Mouse (Mus musculus): ENCODE data around the gene Trappc11.

Gene Trappc11

GRCm38 (mm10) chr8:47533344-47534125 is at the start of gene Trappc11, which contains the start of gene Rwdd4a:
Gene Trappc11, minus strand, starts transcription at chr8:47533470.
Gene Rwdd4a, plus strand, starts transcription at chr8:47533664.
- peak; percentile 94 to 96 for DNase-seq (ENCODE audit: low spot score in 2 of 2)

GRCm38 (mm10) chr8:47581454-47581853 is 48.2 kb upstream of the Trappc11 start:
- no peak for DNase-seq (ENCODE audit: low spot score in 2 of 2)

DNA sequence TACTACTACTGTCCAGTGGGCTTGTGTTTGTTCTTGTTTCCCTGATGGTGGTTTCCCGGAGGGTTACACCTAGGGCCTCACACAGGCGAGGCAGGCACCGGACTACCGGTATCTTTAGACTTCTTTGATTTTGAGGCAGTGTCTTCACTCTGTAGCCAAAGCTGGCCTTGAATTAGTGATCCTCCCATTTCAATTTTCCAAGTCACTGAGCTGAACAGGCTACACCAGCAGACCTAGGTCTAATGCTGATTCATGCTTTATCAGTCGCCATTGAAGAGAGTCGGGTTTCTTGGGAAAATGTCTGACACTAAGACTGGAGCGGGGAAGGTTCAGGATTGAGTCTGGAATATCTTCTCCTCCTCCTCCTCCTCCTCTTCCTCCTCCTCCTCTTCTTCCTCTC is 40.2 kb upstream of the Trappc11 start:
- DNase-seq (ENCODE audit: low spot score in 2 of 2), result no peak

DNA sequence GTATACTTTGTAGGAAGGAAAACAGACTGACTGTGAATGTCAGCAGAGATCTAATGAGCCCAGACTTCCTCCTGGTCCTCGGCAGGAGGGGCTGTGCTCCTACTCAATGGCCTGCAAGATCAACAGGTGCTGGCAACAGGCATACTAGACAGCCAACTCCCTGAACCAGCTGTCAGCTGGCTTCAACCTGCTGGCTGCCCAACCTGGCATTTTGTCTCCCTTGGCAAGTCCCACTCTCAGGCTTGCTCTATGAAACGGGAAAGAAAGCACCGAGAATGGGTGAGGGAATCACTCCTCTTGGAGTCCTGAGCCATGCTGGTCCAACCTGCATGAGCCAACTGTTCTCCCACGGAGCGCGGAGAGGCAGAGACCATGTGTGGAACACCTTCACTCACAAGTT is 36.9 kb upstream of the Trappc11 start:
- no peak for DNase-seq (ENCODE audit: low spot score in 2 of 2)

GRCm38 (mm10) chr8:47568098-47568497 is 34.8 kb upstream of the Trappc11 start:
- no peak for DNase-seq (ENCODE audit: low spot score in 2 of 2)

DNA sequence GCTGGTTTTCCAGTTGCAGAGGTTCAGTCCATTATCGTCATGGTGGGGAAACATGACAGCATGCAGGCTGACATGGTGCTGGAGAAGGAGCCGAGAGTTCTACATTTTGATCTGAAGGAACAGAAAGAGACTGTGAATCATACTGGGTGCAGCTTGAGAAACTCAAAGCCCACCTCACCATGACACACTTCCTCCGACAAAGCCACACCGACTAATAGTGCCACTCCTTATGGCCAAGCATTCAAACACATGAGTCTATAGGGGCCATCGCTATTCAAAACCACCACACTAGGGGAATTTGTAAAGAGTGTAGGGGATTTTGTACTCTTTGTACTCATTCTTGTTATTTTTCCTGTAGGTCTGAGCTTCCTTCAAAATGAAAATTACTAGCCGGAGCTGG is 33.3 kb upstream of the Trappc11 start:
- no peak for DNase-seq (ENCODE audit: low spot score in 2 of 2)

GRCm38 (mm10) chr8:47560801-47561200 is 27.5 kb upstream of the Trappc11 start:
- no peak for DNase-seq (ENCODE audit: low spot score in 2 of 2)

DNA sequence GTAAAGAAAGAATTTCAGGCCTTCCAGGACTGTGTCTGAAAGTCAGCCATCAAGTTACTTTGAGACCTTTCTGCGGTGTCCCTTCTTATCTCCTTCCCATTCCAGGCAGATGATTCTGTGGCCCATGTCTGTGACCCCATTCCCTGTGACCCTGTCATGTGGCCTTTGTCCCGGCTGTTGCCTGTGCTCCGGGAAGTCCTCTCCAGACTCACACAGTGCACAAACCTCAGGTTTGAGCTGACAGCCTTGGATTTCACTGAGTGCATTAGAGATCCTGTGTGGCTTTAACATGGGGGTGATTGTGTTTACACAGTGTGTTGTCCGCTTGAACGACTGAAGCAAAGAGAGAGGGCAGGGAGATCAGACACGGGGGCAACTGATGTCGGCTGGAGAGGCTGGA is 25.0 kb upstream of the Trappc11 start:
- DNase-seq (ENCODE audit: low spot score in 2 of 2), result no peak

- no peak for DNase-seq (ENCODE audit: low spot score in 2 of 2)
Observed at GRCm38 (mm10) chr8:47556446-47556845, 23.2 kb upstream of the Trappc11 start.

DNA sequence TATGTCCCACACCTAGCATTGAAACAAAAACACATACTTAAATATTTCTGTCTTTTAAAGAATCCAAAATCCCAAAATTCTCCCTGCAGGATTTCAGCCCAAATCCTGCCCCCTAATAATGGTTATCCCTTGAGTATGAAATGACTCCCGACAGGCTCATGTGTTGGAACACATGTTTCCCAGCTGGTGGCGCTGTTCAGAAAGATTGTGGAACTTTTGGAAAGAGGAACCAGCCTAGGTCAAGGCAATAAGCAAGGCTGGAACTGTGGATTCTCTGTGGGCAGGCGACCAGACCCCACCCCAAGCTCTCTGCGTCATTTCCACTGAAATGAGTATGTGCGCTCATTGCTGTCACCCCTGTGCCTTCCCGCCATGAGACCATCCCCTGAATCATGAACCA is 20.3 kb upstream of the Trappc11 start:
- no peak for DNase-seq (ENCODE audit: low spot score in 2 of 2)

- no peak for DNase-seq (ENCODE audit: low spot score in 2 of 2)
Observed at GRCm38 (mm10) chr8:47547102-47547501, 13.8 kb upstream of the Trappc11 start.

- no peak for DNase-seq (ENCODE audit: low spot score in 2 of 2)
Observed at GRCm38 (mm10) chr8:47544094-47544493, 10.8 kb upstream of the Trappc11 start.

GRCm38 (mm10) chr8:47542746-47543145 is 9.5 kb upstream of the Trappc11 start:
- DNase-seq (ENCODE audit: low spot score in 2 of 2), result no peak

DNA sequence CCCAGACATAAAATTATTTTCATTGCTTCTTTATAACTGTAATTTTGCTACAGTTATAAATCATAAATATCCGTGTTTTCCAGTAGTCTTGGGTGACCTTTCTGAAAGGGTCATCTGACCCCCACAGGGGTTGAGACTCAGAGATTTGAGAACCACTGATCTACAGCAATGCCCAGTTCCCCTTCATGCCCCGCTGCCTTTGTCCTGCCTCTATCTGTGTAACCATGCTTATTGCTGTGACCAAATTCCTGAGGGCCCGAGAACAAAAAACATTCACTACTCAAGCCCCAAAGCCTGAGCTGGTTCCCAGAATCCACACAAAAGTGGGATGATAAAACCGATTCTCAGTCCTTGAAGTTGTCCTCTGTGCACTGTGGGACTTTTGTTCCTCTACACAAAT is 5.1 kb upstream of the Trappc11 start:
- no peak for DNase-seq (ENCODE audit: low spot score in 2 of 2)

DNA sequence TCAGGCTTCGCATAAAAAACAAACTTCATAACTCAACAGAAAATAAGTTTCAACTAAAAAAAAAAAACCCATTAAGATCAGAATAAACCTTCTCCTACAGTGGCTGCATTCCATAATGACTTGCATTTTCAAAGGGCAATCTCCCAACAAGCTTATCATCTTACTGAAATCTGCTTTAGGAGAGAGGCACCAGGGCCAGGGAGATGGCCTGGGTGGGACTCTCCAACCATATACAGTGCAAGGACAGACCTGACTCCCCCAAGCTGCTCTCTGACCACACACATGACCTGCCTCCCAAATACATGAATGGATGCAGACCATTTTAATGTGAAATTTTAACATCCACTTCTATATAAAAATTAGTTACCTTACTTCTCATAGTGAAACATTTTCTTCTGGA is 5.2 kb downstream of the Trappc11 start:
- DNase-seq (ENCODE audit: low spot score in 2 of 2), result no peak

DNA sequence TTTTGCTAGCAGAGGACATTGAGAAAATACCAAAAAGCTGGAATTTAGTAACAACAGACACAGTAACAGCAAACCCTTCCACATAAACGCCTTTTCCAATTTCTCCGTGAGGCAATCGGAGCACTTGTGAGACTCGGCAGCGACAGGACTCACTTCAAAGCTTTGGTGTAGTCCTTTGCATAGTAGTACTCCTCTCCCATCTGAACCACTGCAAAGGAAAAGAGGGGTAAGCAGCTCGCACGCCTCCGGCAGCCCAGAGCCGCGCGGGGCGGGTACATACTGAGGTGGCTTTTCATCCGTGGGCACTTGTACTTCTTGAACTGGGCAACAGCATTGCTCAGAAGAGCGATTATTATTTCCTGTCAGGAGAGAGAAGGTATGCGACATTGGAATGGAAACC is 19.7 kb downstream of the Trappc11 start:
- DNase-seq (ENCODE audit: low spot score in 2 of 2), result no peak

DNA sequence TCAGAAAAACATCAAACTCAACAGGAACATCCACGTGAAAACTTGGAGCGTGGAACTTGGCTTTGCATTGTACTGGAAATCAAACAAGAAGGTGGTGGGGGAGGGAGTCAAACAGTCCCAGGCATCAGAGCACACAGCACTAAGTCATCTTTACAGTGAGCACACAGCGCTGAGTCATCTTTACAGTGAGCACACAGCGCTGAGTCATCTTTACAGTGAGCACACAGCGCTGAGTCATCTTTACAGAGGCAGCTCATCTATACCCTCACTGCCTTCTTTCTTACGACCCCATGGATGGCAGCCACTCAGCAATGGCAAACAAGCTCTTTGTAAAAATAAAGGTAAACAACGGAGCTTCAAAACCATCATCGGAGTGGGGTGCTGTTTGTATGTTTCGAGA is 22.3 kb downstream of the Trappc11 start:
- DNase-seq (ENCODE audit: low spot score in 2 of 2), result no peak

- no peak for DNase-seq (ENCODE audit: low spot score in 2 of 2)
Observed at GRCm38 (mm10) chr8:47505431-47505830, 27.8 kb downstream of the Trappc11 start.

DNA sequence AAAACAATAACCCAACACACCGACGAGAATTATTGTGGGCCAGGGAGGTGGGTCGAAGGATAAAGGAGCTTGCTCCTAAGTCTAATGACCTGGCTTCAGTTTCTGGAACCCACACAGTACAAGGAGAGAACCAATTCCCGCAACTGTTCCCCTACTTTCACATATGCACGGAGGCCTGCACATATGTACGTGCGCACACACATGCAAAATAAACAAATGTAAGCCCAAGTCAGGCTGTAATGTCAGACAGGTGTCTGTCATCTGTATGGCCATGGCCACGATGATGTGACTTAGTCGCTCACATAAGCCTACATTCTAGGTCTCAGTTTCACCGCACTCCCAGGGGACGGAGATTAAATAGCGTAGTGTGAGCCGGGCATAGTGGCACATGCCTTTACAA is 30.7 kb downstream of the Trappc11 start:
- no peak for DNase-seq (ENCODE audit: low spot score in 2 of 2)

GRCm38 (mm10) chr8:47501994-47502393 is 31.3 kb downstream of the Trappc11 start:
- DNase-seq (ENCODE audit: low spot score in 2 of 2), result no peak

DNA sequence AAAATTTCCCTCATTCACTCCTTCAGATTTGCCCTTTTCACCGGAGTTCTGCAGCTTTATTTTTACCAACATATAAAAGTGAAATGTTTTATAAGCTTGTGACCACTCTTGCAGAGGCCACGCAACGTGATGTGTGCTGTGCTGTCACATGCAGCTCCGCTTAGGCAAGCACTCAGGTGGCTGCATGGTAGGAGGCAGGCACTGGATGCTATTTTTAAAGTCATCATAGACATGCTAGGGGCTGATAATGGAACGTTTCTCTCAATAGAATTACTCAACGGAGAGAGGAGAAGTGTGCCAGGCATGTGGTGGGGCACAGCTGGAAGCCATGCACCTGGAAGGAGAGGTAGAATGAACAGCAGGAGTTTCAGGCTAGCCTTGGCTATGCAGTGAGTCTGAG is 37.8 kb downstream of the Trappc11 start:
- DNase-seq (ENCODE audit: low spot score in 2 of 2), result no peak

DNA sequence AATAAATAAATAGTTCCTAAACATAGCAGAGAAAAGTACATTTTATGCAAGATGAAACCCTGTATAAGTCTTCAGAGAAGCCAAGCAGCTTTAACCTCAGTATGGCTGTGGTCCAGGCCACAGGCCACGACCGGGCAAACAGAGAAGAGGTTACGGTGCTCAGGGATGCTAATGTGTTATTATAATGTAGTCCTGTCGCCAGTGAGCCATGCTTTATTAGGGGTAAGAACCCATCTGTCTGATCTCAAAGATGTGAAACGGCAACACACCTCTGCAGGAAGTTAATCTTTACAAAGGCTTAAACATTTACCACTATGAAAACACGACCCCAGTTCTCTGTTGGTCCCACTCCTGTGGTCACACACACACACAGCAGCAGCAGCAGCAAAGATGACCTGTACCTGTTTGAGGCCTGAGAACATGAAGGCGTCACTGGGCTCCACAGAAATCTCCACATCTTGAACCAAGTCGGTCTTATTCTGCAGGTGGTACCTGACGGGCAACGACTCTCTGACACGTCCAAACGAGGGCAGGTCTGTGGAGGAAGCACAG is 38.6 kb downstream of the Trappc11 start:
- DNase-seq (ENCODE audit: low spot score in 2 of 2), result no peak

DNA sequence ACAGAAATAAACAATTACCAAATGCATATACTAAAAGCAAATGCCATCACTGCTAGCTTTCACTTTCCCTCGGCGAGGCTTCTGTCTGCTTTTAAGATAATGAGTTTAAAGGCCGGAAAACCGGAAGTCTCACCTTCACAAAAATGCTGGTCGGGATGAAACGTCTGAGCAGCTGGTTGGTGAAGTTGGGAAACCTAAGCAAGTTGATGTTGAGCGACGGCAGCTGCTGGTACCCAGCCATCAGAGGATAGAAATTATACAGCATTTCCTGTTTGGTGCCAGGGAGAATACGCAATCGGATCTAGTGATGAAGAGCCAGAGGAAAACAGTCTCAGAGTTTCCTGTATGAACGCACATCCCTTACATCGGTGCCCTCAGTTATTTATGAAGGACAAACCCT is 40.2 kb downstream of the Trappc11 start:
- DNase-seq (ENCODE audit: low spot score in 2 of 2), result no peak

DNA sequence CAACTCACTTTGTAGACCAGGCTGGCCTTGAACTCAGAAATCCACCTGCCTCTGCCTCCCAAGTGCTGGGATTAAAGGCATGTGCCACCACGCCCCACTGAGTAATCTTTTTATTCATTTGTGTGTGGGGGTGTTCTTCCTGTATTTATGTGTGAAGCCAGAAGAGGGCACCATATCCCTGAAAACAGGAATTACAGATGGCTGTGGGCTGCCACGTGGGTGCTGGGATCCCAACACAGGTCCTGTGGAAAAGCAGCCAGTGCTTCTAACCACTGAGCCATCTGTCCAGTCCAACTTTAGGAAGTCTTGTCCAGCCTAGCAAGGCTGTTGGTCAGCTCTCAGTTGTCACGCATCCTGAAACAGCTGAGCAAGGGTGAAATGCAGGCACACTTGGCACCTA is 46.0 kb downstream of the Trappc11 start:
- no peak for DNase-seq (ENCODE audit: low spot score in 2 of 2)
